Mouse (Mus musculus) lung, embryonic 14.5 days (tissue): ENCODE measurements at regions not wholly inside any gene's neighbourhood (a gene's known extent, or its start where the extent isn't known, plus 50 kb on each side); places are given as distances from the start of the nearest gene placed in this dataset.

ENCODE experiments used
- ATAC-seq: fragments of 200-750 bp; cut with Nextera tagmentation; 2 replicates; pipeline ENCODE4 v1.8.0; 2017; ENCODE audit warnings: mild to moderate bottlenecking, moderate TSS enrichment, moderate library complexity; ENCODE audit not compliant: insufficient read depth
- DNase-seq: peaks from one replicate; pipeline ENCODE4 v3.0.0-alpha.2; 2015
- H3K27ac ChIP-seq: fragments of 300-500 bp; sonication (generic); 2 replicates; pipeline ENCODE4 v1.5.1; 2014; ENCODE audit warnings: low read depth, mild to moderate bottlenecking, moderate library complexity
- H3K27me3 ChIP-seq: fragments of 300-500 bp; sonication (generic); 2 replicates; pipeline ENCODE4 v1.6.1; 2014; ENCODE audit warnings: low read length, control low read depth; ENCODE audit not compliant: insufficient read depth
- H3K36me3 ChIP-seq: fragments of 300-500 bp; sonication (generic); 2 replicates; pipeline ENCODE4 v1.6.1; 2014; ENCODE audit warnings: control low read depth; ENCODE audit not compliant: insufficient read depth
- H3K4me1 ChIP-seq: fragments of 300-500 bp; sonication (generic); 2 replicates; pipeline ENCODE4 v1.6.1; 2014; ENCODE audit warnings: antibody characterized with exemption, control low read depth; ENCODE audit not compliant: insufficient read depth
- H3K4me2 ChIP-seq: fragments of 300-500 bp; sonication (generic); 2 replicates; pipeline ENCODE4 v1.6.1; 2014; ENCODE audit warnings: mild to moderate bottlenecking
- H3K4me3 ChIP-seq: fragments of 300-500 bp; sonication (generic); 2 replicates; pipeline ENCODE4 v1.5.1; 2014; ENCODE audit warnings: low read depth, low read length
- H3K9ac ChIP-seq: fragments of 300-500 bp; sonication (generic); 2 replicates; pipeline ENCODE4 v1.6.1; 2014
- H3K9me3 ChIP-seq: fragments of 300-500 bp; sonication (generic); 2 replicates; pipeline ENCODE4 v1.6.1; 2016; ENCODE audit warnings: low read depth, low read length, control low read depth
- CTCF ChIP-seq: IDR thresholded peaks from 2 replicates; pipeline ENCODE4 v1.5.1; 2016; ENCODE audit warnings: antibody characterized with exemption, low read depth
- WGBS: fragments of 180-500 bp; shearing (Covaris S2); extraction: QIAGEN DNeasy Blood & Tissue Kit; methylation state at CpG from one replicate; pipeline ENCODE4 v1.1.7; 2014; 5-methylcytosine and 5-hydroxymethylcytosine counted together

GRCm38 (mm10) chr14:64586386-64586859 lies 482.3 kb downstream of the Prss52 start:
- H3K27ac ChIP-seq = no peak overlapping the region
- ATAC-seq = no peak
- H3K27me3 ChIP-seq = peaks cover 90% of the 10 kb centered on the region
- H3K9me3 ChIP-seq = no peaks in the 10 kb centered on the region
- TF ChIP-seq CTCF = no peak
- H3K4me3 ChIP-seq = peak overlapping the region; percentile 45; the same call in 1 of the 2 replicates
- H3K36me3 ChIP-seq = no peaks in the 10 kb centered on the region
- WGBS = 5% methylated on average over 12 of the region's 12 CpGs
- no peak overlapping the region for H3K9ac ChIP-seq
- H3K4me1 ChIP-seq = no peaks in the 10 kb centered on the region
- peak overlapping the region; percentile 75 for H3K4me2 ChIP-seq
- no peak for DNase-seq

GRCm38 (mm10) chr14:64586860-64587698 lies 483.0 kb downstream of the Prss52 start:
- Histone ChIP-seq H3K27ac (no peak overlapping the region), H3K9ac (no peak overlapping the region)
- ATAC-seq = peak; percentile 56; the same call in 1 of the 2 replicates

GRCm38 (mm10) chr14:64587699-64588434 lies 483.8 kb downstream of the Prss52 start:
- H3K9ac ChIP-seq = no peak overlapping the region
- no peaks in the 10 kb centered on the region for H3K4me1 ChIP-seq
- DNase-seq (no peak), ATAC-seq (no peak)
- no peaks in the 10 kb centered on the region for H3K36me3 ChIP-seq
- peaks cover 96% of the 10 kb centered on the region for H3K27me3 ChIP-seq
- H3K9me3 ChIP-seq = no peaks in the 10 kb centered on the region
- peak overlapping the region; percentile 75 for H3K4me2 ChIP-seq
- no peak for TF ChIP-seq CTCF
- peak overlapping the region; percentile 45 for H3K4me3 ChIP-seq
- WGBS = under 1% methylated on average over 40 of the region's 40 CpGs
- H3K27ac ChIP-seq = no peak overlapping the region

More at GRCm38 (mm10) chr14:64586860-64587698, 483.0 kb downstream of the Prss52 start:
- Histone ChIP-seq H3K4me3 (peak overlapping the region; percentile 45), H3K4me1 (no peaks in the 10 kb centered on the region), H3K27me3 (peaks cover 92% of the 10 kb centered on the region), H3K9me3 (no peaks in the 10 kb centered on the region), H3K36me3 (no peaks in the 10 kb centered on the region), H3K4me2 (peak overlapping the region; percentile 75)
- under 1% methylated on average over 57 of the region's 58 CpGs for WGBS
- TF ChIP-seq CTCF = no peak
- no peak for DNase-seq

- ATAC-seq (no peak), DNase-seq (peak; percentile 8)
- WGBS = under 1% methylated on average over 23 of the region's 23 CpGs
- Histone ChIP-seq H3K36me3 (no peaks in the 10 kb centered on the region), H3K4me2 (no peak overlapping the region), H3K4me3 (no peak overlapping the region), H3K27ac (no peak overlapping the region), H3K9me3 (no peaks in the 10 kb centered on the region), H3K27me3 (peaks cover 95% of the 10 kb centered on the region), H3K9ac (no peak overlapping the region), H3K4me1 (no peaks in the 10 kb centered on the region)
- TF ChIP-seq CTCF = no peak
Measured at GRCm38 (mm10) chr14:64588561-64588960, 484.5 kb downstream of the Prss52 start.

GRCm38 (mm10) chr14:64589126-64589525 lies 485.0 kb downstream of the Prss52 start:
- H3K9ac ChIP-seq = no peak overlapping the region
- DNase-seq = no peak
- H3K4me3 ChIP-seq = no peak overlapping the region
- TF ChIP-seq CTCF = no peak
- no peak overlapping the region for H3K4me2 ChIP-seq
- H3K27ac ChIP-seq = no peak overlapping the region
- H3K36me3 ChIP-seq = no peaks in the 10 kb centered on the region
- no peaks in the 10 kb centered on the region for H3K9me3 ChIP-seq
- H3K27me3 ChIP-seq = peaks cover 91% of the 10 kb centered on the region
- 0% methylated on average over 2 of the region's 2 CpGs for WGBS
- no peaks in the 10 kb centered on the region for H3K4me1 ChIP-seq
- ATAC-seq = no peak

GRCm38 (mm10) chr14:64589571-64590547 lies 485.8 kb downstream of the Prss52 start:
- Histone ChIP-seq H3K4me1 (no peaks in the 10 kb centered on the region), H3K4me2 (peak overlapping the region; percentile 50), H3K27ac (no peak overlapping the region), H3K9me3 (no peaks in the 10 kb centered on the region), H3K36me3 (no peaks in the 10 kb centered on the region), H3K9ac (no peak overlapping the region; the same call in 1 of the 2 replicates), H3K27me3 (peaks cover 85% of the 10 kb centered on the region), H3K4me3 (peak overlapping the region; percentile 22; the same call in 1 of the 2 replicates)
- whole genome bisulfite sequencing = under 1% methylated on average over 41 of the region's 41 CpGs
- DNase-seq (no peak), ATAC-seq (no peak)
- TF ChIP-seq CTCF = no peak
